8 mouse cellular contexts compared by ENCODE assay signal in the genomic region with DNA sequence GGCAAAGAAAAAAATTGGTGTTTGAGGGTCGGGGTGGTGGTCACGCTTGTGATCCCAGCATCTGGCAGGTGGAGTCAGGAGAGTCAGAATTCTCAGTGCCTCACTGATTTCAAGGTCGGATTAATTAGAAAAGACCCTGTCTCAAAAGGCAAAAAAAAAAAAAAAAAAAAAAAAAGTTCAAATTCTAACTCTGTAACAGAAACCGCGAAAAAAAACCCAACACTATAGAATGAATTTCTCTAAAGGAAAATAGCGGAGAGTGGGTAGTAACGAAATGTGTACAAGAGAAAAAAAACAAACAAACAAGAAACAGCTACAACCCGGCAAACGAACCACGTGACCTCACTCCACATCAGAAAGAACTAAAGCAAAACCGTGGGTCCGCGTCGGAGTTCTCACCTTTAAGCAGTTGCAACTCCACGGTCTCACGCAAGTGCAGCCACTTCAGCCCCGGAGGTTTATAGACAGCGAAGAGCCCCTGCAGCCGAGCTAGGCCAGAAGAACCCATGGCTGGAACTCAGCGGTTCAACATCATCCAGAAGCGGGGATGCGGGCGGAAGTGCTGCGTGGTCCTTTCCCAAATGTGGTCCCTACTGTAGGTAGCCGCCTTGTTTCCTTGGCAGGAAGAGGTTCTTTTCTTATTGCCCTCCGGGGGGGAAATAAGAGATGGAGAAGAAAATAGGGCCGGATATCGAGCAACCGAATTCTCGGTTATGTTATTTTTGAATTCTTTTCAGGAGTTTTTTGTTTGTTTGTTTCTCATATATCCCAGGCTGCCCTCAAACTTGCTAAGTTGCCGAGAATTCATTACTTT. TPM values are rescaled to one million over a fixed set of nuclear protein-coding genes. Genes with fewer than 3 reads are reported as not detected.
DNase-seq lines count a peak whose midpoint lies in the region; ATAC-seq and TF ChIP-seq lines count a peak whose summit lies in the region.

A gene (plus strand): TSS at position 390 of the 814 bp plus-strand sequence.

- TF ChIP-seq EP300 in MEL (IDR thresholded peaks at IDR 0.05; ENCODE audit: low read depth in 1 of 2, low read length in 2 of 2), result no peak

- no peak for TF ChIP-seq CTCF in MEL (IDR thresholded peaks at IDR 0.05 in 2 of 3, conservative IDR thresholded peaks at IDR 0.05 in 1 of 3; ENCODE audit: control insufficient read depth in 1 of 3, insufficient read depth in 1 of 3, low read depth in 2 of 3, low read length in 3 of 3, poor library complexity in 1 of 3, severe bottlenecking in 1 of 3)
- no peak for TF ChIP-seq CTCF in cerebellum, adult 2 months (IDR thresholded peaks at IDR 0.05; ENCODE audit: borderline replicate concordance, insufficient read depth, low read depth, low read length)

- no peaks in the 10 kb centered on the region for H3K9me3 ChIP-seq in MEL (replicated peaks; ENCODE audit: insufficient read depth, low read length)
- H3K9me3 ChIP-seq in lung, embryonic 16.5 days (ENCODE audit: control insufficient read depth, low read length), result no peaks in the 10 kb centered on the region

- TF ChIP-seq POLR2A in MEL (IDR thresholded peaks at IDR 0.05; ENCODE audit: control insufficient read depth in 1 of 2, insufficient read depth in 1 of 2, low read depth in 1 of 2, low read length in 2 of 2, poor library complexity in 1 of 2), result peak; percentile 82 to 90
- TF ChIP-seq POLR2A in cerebellum, adult 2 months (IDR thresholded peaks at IDR 0.05; ENCODE audit: borderline replicate concordance, insufficient read depth, low read length), result peak; percentile 76; the same call in 1 of the 2 replicates

- H3K9ac ChIP-seq in MEL (ENCODE audit: control insufficient read depth, low read depth, low read length, poor library complexity, severe bottlenecking), result peak within 1 kb of the TSS; percentile 88
- H3K9ac ChIP-seq in lung, embryonic 16.5 days (ENCODE audit: low read length), result peak within 1 kb of the TSS; percentile 81

- no peak for TF ChIP-seq RAD21 in MEL (IDR thresholded peaks at IDR 0.05; ENCODE audit: low read depth, low read length)

- peak within 1 kb of the TSS; percentile 78 for H3K27ac ChIP-seq in MEL (ENCODE audit: control insufficient read depth, low read depth, low read length)
- H3K27ac ChIP-seq in cerebellum, adult 2 months (ENCODE audit: insufficient read depth, low read length), result peak within 1 kb of the TSS; percentile 26; the same call in 1 of the 2 replicates
- peak within 1 kb of the TSS; percentile 77 for H3K27ac ChIP-seq in lung, embryonic 16.5 days (ENCODE audit: low read length)

- peak; percentile 97 for DNase-seq in MEL (ENCODE audit: low read depth, low spot score)
- peak; percentile 90 to 93 for DNase-seq in cerebellum, adult 2 months
- peak; percentile 95 for DNase-seq in forelimb bud, embryonic 11.5 days (ENCODE audit: low read depth, low spot score)
- peak; percentile 95 for DNase-seq in layer of hippocampus, adult 9-10 months (ENCODE audit: low spot score)
- DNase-seq in ovary, postnatal 10 days (ENCODE audit: low spot score), result peak; percentile 70
- peak; percentile 74 to 92 for DNase-seq in thymus, postnatal 10 days (ENCODE audit: low spot score in 2 of 2)

- H3K4me1 ChIP-seq in MEL (ENCODE audit: control insufficient read depth in 1 of 2, insufficient read depth in 2 of 2, low read length in 2 of 2), result peaks cover 0 to 9% of the 10 kb centered on the region in 2 experiments; a peak in 2 of 4 replicates
- peaks cover 4% of the 10 kb centered on the region; the same call in 1 of the 2 replicates for H3K4me1 ChIP-seq in cerebellum, adult 2 months (ENCODE audit: control insufficient read depth, insufficient read depth, low read length)
- peaks cover 16% of the 10 kb centered on the region for H3K4me1 ChIP-seq in lung, embryonic 16.5 days (replicated peaks; ENCODE audit: control insufficient read depth, insufficient read depth, low read length)

- peak within 1 kb of the TSS; percentile 68 to 97 for H3K4me3 ChIP-seq in MEL (ENCODE audit: control insufficient read depth in 1 of 2, insufficient read depth in 1 of 2, low read depth in 2 of 2, low read length in 2 of 2)
- H3K4me3 ChIP-seq in cerebellum, adult 2 months (replicated peaks; ENCODE audit: insufficient read depth, low read depth, low read length), result peak within 1 kb of the TSS; percentile 97
- peak within 1 kb of the TSS; percentile 75 for H3K4me3 ChIP-seq in lung, embryonic 16.5 days (ENCODE audit: low read length)

- H3K79me2 ChIP-seq in MEL (ENCODE audit: control insufficient read depth, insufficient read depth, low read length, poor library complexity), result peaks cover 14% of the 10 kb centered on the region

- H3K27me3 ChIP-seq in MEL (ENCODE audit: control insufficient read depth in 1 of 2, insufficient read depth in 2 of 2, low read length in 2 of 2), result no peaks in the 10 kb centered on the region
- H3K27me3 ChIP-seq in cerebellum, adult 2 months (ENCODE audit: control insufficient read depth, insufficient read depth, low read length), result no peaks in the 10 kb centered on the region
- no peaks in the 10 kb centered on the region for H3K27me3 ChIP-seq in lung, embryonic 16.5 days (ENCODE audit: control insufficient read depth, insufficient read depth, low read depth, low read length)

- H3K4me2 ChIP-seq in lung, embryonic 16.5 days (ENCODE audit: low read depth, low read length), result peak within 1 kb of the TSS; percentile 76

- H3K36me3 ChIP-seq in MEL (ENCODE audit: control insufficient read depth in 1 of 2, insufficient read depth in 2 of 2, low read length in 2 of 2), result peaks cover 5 to 10% of the 10 kb centered on the region in 2 experiments; a peak in 3 of 4 replicates
- H3K36me3 ChIP-seq in lung, embryonic 16.5 days (ENCODE audit: control insufficient read depth, insufficient read depth, low read length), result peaks cover 25% of the 10 kb centered on the region

- WGBS in cerebellum, adult 2 months, result 2% methylated on average over 31 of the region's 31 CpGs
- WGBS in lung, embryonic 16.5 days, result 1% methylated on average over 31 of the region's 31 CpGs

- peak; percentile 88 to 89 for ATAC-seq in hematopoietic stem cell, adult 5-6 weeks (replicated peaks in 1 of 2; ENCODE audit: insufficient read depth in 1 of 2, low FRiP score in 2 of 2, low TSS enrichment in 1 of 2, low read depth in 1 of 2, poor library complexity in 2 of 2, severe bottlenecking in 2 of 2)
- peak; percentile 90 for ATAC-seq in lung, embryonic 16.5 days (ENCODE audit: low read depth)

TF ChIP-seq in MEL, 35 proteins besides CTCF, POLR2A, EP300 and RAD21:
- TF ChIP-seq NELFE (IDR thresholded peaks at IDR 0.05; ENCODE audit: low read depth, low read length) (peak; percentile 93), JUND (IDR thresholded peaks at IDR 0.05; ENCODE audit: low read depth, low read length) (peak; percentile 65; the same call in 1 of the 2 replicates), CHD1 (IDR thresholded peaks at IDR 0.05; ENCODE audit: low read depth, low read length) (no peak), ZNF384 (IDR thresholded peaks at IDR 0.05; ENCODE audit: low read depth, low read length) (peak; percentile 84), SIN3A (IDR thresholded peaks at IDR 0.05; ENCODE audit: low read length) (peak; percentile 81), BHLHE40 (IDR thresholded peaks at IDR 0.05; ENCODE audit: borderline replicate concordance, low read depth, low read length) (no peak), USF1 (IDR thresholded peaks at IDR 0.05; ENCODE audit: low read depth, low read length) (peak; percentile 94), MAX (IDR thresholded peaks at IDR 0.05; ENCODE audit: low read length) (peak; percentile 92), ETS1 (IDR thresholded peaks at IDR 0.05; ENCODE audit: low read depth, low read length) (peak; percentile 48; the same call in 1 of the 2 replicates), TBP (IDR thresholded peaks at IDR 0.05; ENCODE audit: low read depth, low read length) (peak; percentile 87), ZKSCAN1 (IDR thresholded peaks at IDR 0.05; ENCODE audit: low read depth, low read length) (no peak), KAT2A (conservative IDR thresholded peaks at IDR 0.05; ENCODE audit: low read depth, low read length) (peak; percentile 66; the same call in 1 of the 2 replicates), SMC3 (IDR thresholded peaks at IDR 0.05; ENCODE audit: low read depth, low read length) (no peak), CHD2 (IDR thresholded peaks at IDR 0.05; ENCODE audit: low read length) (no peak), POLR2AphosphoS5 (IDR thresholded peaks at IDR 0.05; ENCODE audit: borderline replicate concordance, low read depth, low read length) (no peak), MXI1 (IDR thresholded peaks at IDR 0.05; ENCODE audit: low read depth, low read length) (peak; percentile 96), POLR2AphosphoS2 (IDR thresholded peaks at IDR 0.05; ENCODE audit: low read length) (peak; percentile 79; the same call in 1 of the 2 replicates), HCFC1 (IDR thresholded peaks at IDR 0.05; ENCODE audit: low read depth, low read length) (peak; percentile 93), MYC (IDR thresholded peaks at IDR 0.05; ENCODE audit: low read depth, low read length) (peak; percentile 84), NRF1 (IDR thresholded peaks at IDR 0.05; ENCODE audit: insufficient read depth, low read depth, low read length, poor library complexity, severe bottlenecking) (no peak), ELF1 (IDR thresholded peaks at IDR 0.05; ENCODE audit: low read depth, low read length) (peak; percentile 83), TAL1 (IDR thresholded peaks at IDR 0.05; ENCODE audit: low read length) (no peak), GATA1 (IDR thresholded peaks at IDR 0.05; ENCODE audit: low read depth, low read length) (peak; percentile 40; the same call in 1 of the 2 replicates), USF2 (IDR thresholded peaks at IDR 0.05; ENCODE audit: borderline replicate concordance in 1 of 2, insufficient read depth in 1 of 2, low read depth in 1 of 2, low read length in 2 of 2) (peak; percentile 33 to 81; a peak in 3 of 4 replicates), MYB (IDR thresholded peaks at IDR 0.05; ENCODE audit: low read depth, low read length) (no peak), RCOR1 (IDR thresholded peaks at IDR 0.05; ENCODE audit: low read depth, low read length) (no peak), MAFK (IDR thresholded peaks at IDR 0.05; ENCODE audit: borderline replicate concordance, low read depth, low read length) (no peak), TCF12 (IDR thresholded peaks at IDR 0.05; ENCODE audit: low read depth, low read length) (peak; percentile 75; the same call in 1 of the 2 replicates)

RNA-seq across cellular contexts. Expression of the gene that starts here (rescaled TPM):
- total RNA-seq in MEL (2012; rRNA removed), result 23.5 and 25.4 TPM in 2 replicates
- polyA plus RNA-seq in MEL (2012; ENCODE audit: insufficient read depth in 1 of 2, insufficient read length in 2 of 2, low read depth in 1 of 2, low replicate concordance in 2 of 2, missing spikeins in 1 of 2), result 10 to 100 TPM in 1 of 2 experiments, not detected in 1; 33.2 TPM
- polyA plus RNA-seq in cerebellum, adult 2 months (2012; rRNA removed), result 28.2 TPM in 2 replicates
- 3.6 and 5.3 TPM in 2 replicates for total RNA-seq in hematopoietic stem cell, adult 5-6 weeks (2017)
- 28.3 and 29.0 TPM in 2 replicates for polyA plus RNA-seq in lung, embryonic 16.5 days (2015; fragmentation: Nextera tagmentation; extraction: Ambion mirVana)

Comparison
In these comparisons a context has a peak if more than half of its experiments do, and no peak if none do; other contexts are left out.
1. Peak in every context shown above with its lines: DNase-seq, ATAC-seq, H3K4me3 ChIP-seq and H3K27ac ChIP-seq.
2. H3K27ac ChIP-seq: peak in every context shown above with its lines; median percentile 78 in MEL; 77 in lung, embryonic 16.5 days; 26 in cerebellum, adult 2 months.